Comparison of ENCODE assay signal across 24 mouse cellular contexts in genomic region chr3:58478755-58479455, GRCm38 (mm10).
"Had no signal": no experiment of that assay in that cellular context is flagged by ENCODE, and none has a peak within 500 bp of the region (broad histone marks: within the 10 kb centered on the region; RNA-seq: fewer than 3 reads in every experiment).

No protein-coding gene starts in this region.

- H3K4me2 ChIP-seq: heart, embryonic 12.5 days; hindbrain, embryonic 12.5 days; hindbrain, embryonic 14.5 days; intestine, embryonic 15.5 days; limb, embryonic 12.5 days had no signal

- H3K27me3 ChIP-seq: heart, embryonic 12.5 days; hindbrain, embryonic 12.5 days; intestine, embryonic 15.5 days; limb, embryonic 12.5 days had no signal

- ATAC-seq: hindbrain, embryonic 16.5 days; inflammation-experienced regulatory T-cells, adult 6 months; intestine, embryonic 15.5 days; intestine, postnatal 0 days had no signal

- DNase-seq: gastrocnemius, adult 2 months; gastrocnemius, postnatal 10 days; gastrocnemius, postnatal 25 days; heart, adult 18-20 months; heart, postnatal 10 days; heart, postnatal 4 days; kidney, adult 18-20 months; kidney, adult 8-10 months; kidney, postnatal 10 days; kidney, postnatal 25 days; kidney, postnatal 4 days had no signal

- H3K27ac ChIP-seq: gastrocnemius, adult 2 months; heart, embryonic 10.5 days; hindbrain, embryonic 10.5 days; hindbrain, embryonic 12.5 days; hindbrain, embryonic 14.5 days; intestine, embryonic 15.5 days; layer of hippocampus, adult 2 months; left cerebral cortex, adult 2 months; limb, embryonic 10.5 days; limb, embryonic 12.5 days had no signal

- H3K9me3 ChIP-seq: heart, embryonic 10.5 days; heart, embryonic 12.5 days; hindbrain, embryonic 10.5 days; hindbrain, embryonic 12.5 days; intestine, embryonic 15.5 days; limb, embryonic 10.5 days; limb, embryonic 12.5 days had no signal

- H3K9ac ChIP-seq: heart, embryonic 12.5 days; hindbrain, embryonic 12.5 days; hindbrain, embryonic 14.5 days; intestine, embryonic 15.5 days; limb, embryonic 12.5 days had no signal

- H3K4me3 ChIP-seq: gastrocnemius, adult 2 months; heart, embryonic 10.5 days; heart, embryonic 12.5 days; hindbrain, embryonic 10.5 days; hindbrain, embryonic 12.5 days; intestine, embryonic 15.5 days; layer of hippocampus, adult 2 months; left cerebral cortex, adult 2 months; limb, embryonic 10.5 days; limb, embryonic 12.5 days had no signal

- H3K36me3 ChIP-seq: heart, embryonic 10.5 days; heart, embryonic 12.5 days; hindbrain, embryonic 10.5 days; hindbrain, embryonic 12.5 days; intestine, embryonic 15.5 days; limb, embryonic 10.5 days; limb, embryonic 12.5 days had no signal

- H3K4me1 ChIP-seq: heart, embryonic 10.5 days; hindbrain, embryonic 10.5 days; hindbrain, embryonic 12.5 days; intestine, embryonic 15.5 days; limb, embryonic 10.5 days; limb, embryonic 12.5 days had no signal
